Mouse (Mus musculus) liver, embryonic 14.5 days (tissue): Measurements from ENCODE around the gene Snai3.

Source experiments
- CTCF ChIP-seq: IDR thresholded peaks from 2 replicates; pipeline ENCODE4 v1.5.1; 2016; ENCODE audit warnings: antibody characterized with exemption, low read depth, control low read depth
- EP300 ChIP-seq: IDR thresholded peaks from 2 replicates; pipeline ENCODE4 v1.6.1; 2016; ENCODE audit warnings: antibody characterized with exemption, low read depth

DNA sequence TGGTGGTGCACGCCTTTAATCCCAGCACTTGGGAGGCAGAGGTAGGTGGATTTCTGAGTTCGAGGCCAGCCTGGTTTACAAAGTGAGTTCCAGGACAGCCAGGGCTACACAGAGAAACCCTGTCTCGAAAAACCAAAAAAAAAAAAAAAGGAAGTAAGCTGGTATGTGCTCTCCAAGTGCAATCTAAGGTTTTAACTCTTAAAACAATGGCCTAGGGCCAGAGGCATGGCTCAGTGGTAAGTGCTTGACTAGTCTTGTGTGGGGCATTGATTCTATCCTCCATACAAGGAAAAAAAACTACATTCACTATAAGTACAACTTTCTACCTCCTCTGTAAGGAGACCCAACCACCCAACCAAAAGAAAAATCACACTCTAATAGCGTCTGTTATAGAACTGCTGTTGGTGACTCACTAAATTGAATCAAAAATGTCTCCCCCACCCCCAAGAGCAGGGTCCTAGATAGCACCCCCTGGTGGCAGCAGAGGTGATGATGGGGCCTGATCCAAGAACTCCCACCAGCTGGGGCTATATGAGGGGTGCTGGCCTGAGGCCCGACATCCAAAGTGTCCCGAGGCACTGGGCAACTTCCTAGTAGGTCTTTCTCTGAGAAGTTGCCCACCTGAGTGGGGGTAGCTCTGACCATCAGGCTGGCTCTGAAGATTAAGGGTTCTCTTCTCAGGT is 1.2 kb downstream of the Snai3 start:
- TF ChIP-seq CTCF: peak; percentile 61
- TF ChIP-seq EP300: no peak
